Mouse (Mus musculus) midbrain, postnatal 0 days (tissue): ENCODE measurements around the gene S100a6. TPM values are rescaled to one million over a fixed set of nuclear protein-coding genes. Genes with fewer than 3 reads are reported as not detected.

Experiments
- ATAC-seq: fragments of 200-750 bp; cut with Nextera tagmentation; 2 replicates; pipeline ENCODE4 v1.8.0; 2017; ENCODE audit warnings: moderate number of reproducible peaks, mild to moderate bottlenecking, moderate TSS enrichment, moderate library complexity; ENCODE audit not compliant: low FRiP score
- DNase-seq: peaks from one replicate; pipeline ENCODE4 v3.0.0-alpha.2; 2015; ENCODE audit warnings: low spot score
- H3K27ac ChIP-seq: fragments of 300-500 bp; sonication (generic); 2 replicates; pipeline ENCODE4 v1.5.1; 2014; ENCODE audit warnings: low read depth, mild to moderate bottlenecking, low read length, mixed read lengths
- H3K27me3 ChIP-seq: fragments of 300-500 bp; sonication (generic); 2 replicates; pipeline ENCODE4 v1.6.1; 2014; ENCODE audit warnings: low read length, control low read depth, mixed read lengths; ENCODE audit not compliant: insufficient read depth
- H3K36me3 ChIP-seq: fragments of 300-500 bp; sonication (generic); 2 replicates; pipeline ENCODE4 v1.6.1; 2014; ENCODE audit warnings: low read length, control low read depth, mixed read lengths; ENCODE audit not compliant: insufficient read depth
- H3K4me1 ChIP-seq: fragments of 300-500 bp; sonication (generic); 2 replicates; pipeline ENCODE4 v1.6.1; 2014; ENCODE audit warnings: mild to moderate bottlenecking, control low read depth, antibody characterized with exemption, low read length, mixed read lengths; ENCODE audit not compliant: insufficient read depth
- H3K4me2 ChIP-seq: fragments of 300-500 bp; sonication (generic); 2 replicates; pipeline ENCODE4 v1.6.1; 2014; ENCODE audit warnings: low read depth, mild to moderate bottlenecking, low read length, mixed read lengths; ENCODE audit not compliant: poor library complexity, severe bottlenecking
- H3K4me3 ChIP-seq: fragments of 300-500 bp; sonication (generic); 2 replicates; pipeline ENCODE4 v1.5.1; 2014; ENCODE audit warnings: low read depth, mild to moderate bottlenecking, low read length, moderate library complexity
- H3K9ac ChIP-seq: fragments of 300-500 bp; sonication (generic); replicated peaks from 2 replicates; pipeline ENCODE4 v1.6.1; 2014; ENCODE audit warnings: mild to moderate bottlenecking, low read length, moderate library complexity, mixed read lengths; ENCODE audit not compliant: poor library complexity, severe bottlenecking
- H3K9me3 ChIP-seq: fragments of 300-500 bp; sonication (generic); 2 replicates; pipeline ENCODE4 v1.6.1; 2016; ENCODE audit warnings: low read length, control low read depth
- CTCF ChIP-seq: IDR thresholded peaks from 2 replicates; pipeline ENCODE4 v1.5.1; 2016; ENCODE audit warnings: antibody characterized with exemption, mild to moderate bottlenecking
- whole genome bisulfite sequencing: fragments of 180-500 bp; shearing (Covaris S2); extraction: QIAGEN DNeasy Blood & Tissue Kit; methylation state at CpG from one replicate; pipeline ENCODE4 v1.1.7; 2014; 5-methylcytosine and 5-hydroxymethylcytosine counted together
- polyA plus RNA-seq: library from polyadenylated mRNA; unstranded; fragments of >200 nt; fragmentation: Nextera tagmentation; extraction: Ambion mirVana; gene quantifications from 2 replicates; pipeline ENCODE4 v1.2.1, GENCODE M21; 2015
- total RNA-seq: library from RNA; depleted of rRNA; stranded (reverse); fragments of >200 nt; gene quantifications from 2 replicates; pipeline ENCODE4 v1.2.3, GENCODE M21; 2014

Gene S100a6
- total and polyA plus RNA-seq, 2 experiments from 2014 or later: 13.8 to 50.9 TPM

- Histone ChIP-seq H3K27ac (no peak overlapping the region), H3K9me3 (no peaks in the 10 kb centered on the region), H3K4me1 (no peaks in the 10 kb centered on the region), H3K4me3 (no peak overlapping the region), H3K9ac (no peak overlapping the region), H3K27me3 (no peaks in the 10 kb centered on the region), H3K36me3 (no peaks in the 10 kb centered on the region), H3K4me2 (no peak overlapping the region)
- DNase-seq (no peak), ATAC-seq (no peak)
- 88% methylated on average over 2 of the region's 2 CpGs for WGBS
- no peak for TF ChIP-seq CTCF
These were observed 37.1 kb downstream of the S100a6 start for GRCm38 (mm10) chr3:90649832-90650231.

GRCm38 (mm10) chr3:90652878-90653508 is 40.3 kb downstream of the S100a6 start:
- no peaks in the 10 kb centered on the region for H3K4me1 ChIP-seq
- 38% methylated on average over 5 of the region's 5 CpGs for WGBS
- DNase-seq: peak; percentile 90
- no peak overlapping the region for H3K4me3 ChIP-seq
- no peaks in the 10 kb centered on the region for H3K36me3 ChIP-seq
- H3K27me3 ChIP-seq: no peaks in the 10 kb centered on the region
- no peaks in the 10 kb centered on the region for H3K9me3 ChIP-seq
- H3K4me2 ChIP-seq: no peak overlapping the region
- H3K9ac ChIP-seq: no peak overlapping the region
- no peak overlapping the region for H3K27ac ChIP-seq
- ATAC-seq: peak; percentile 74
- TF ChIP-seq CTCF: peak; percentile 89

DNA sequence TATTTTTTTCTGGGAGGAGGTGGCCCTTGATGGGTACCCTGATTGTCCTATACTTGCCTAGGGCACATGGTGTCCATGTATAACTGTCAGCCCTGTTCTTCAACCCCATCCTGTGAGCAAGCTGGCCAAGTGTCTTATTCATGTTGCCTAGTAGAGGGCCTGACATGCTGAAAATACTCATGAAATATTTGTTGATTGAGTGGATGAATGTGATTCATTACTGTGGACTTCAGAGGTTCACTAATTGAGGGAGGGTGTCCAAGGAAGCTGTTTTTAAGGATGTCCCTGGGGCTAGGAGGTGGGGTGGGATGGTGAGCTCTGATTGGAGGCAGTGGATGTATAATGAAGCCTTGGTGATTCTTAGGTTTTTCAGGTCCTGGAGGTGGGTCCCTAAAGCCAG is 41.0 kb downstream of the S100a6 start, which contains the start of gene S100a7a:
TSS of gene S100a7a (plus strand) at position 301 of the 400 bp plus-strand sequence.
- ATAC-seq (no peak), DNase-seq (no peak)
- Histone ChIP-seq H3K9ac (no peak within 1 kb of the TSS), H3K36me3 (no peaks in the 10 kb centered on the region), H3K9me3 (no peaks in the 10 kb centered on the region), H3K4me1 (no peaks in the 10 kb centered on the region), H3K4me2 (no peak within 1 kb of the TSS), H3K27me3 (no peaks in the 10 kb centered on the region), H3K27ac (no peak within 1 kb of the TSS), H3K4me3 (no peak within 1 kb of the TSS)
- TF ChIP-seq CTCF: no peak

GRCm38 (mm10) chr3:90657405-90657804 is 44.7 kb downstream of the S100a6 start:
- no peaks in the 10 kb centered on the region for H3K4me1 ChIP-seq
- ATAC-seq (no peak), DNase-seq (no peak)
- H3K4me3 ChIP-seq: no peak overlapping the region
- H3K9ac ChIP-seq: no peak overlapping the region
- TF ChIP-seq CTCF: peak; percentile 45
- no peak overlapping the region for H3K27ac ChIP-seq
- H3K36me3 ChIP-seq: no peaks in the 10 kb centered on the region
- 67% methylated on average over 4 of the region's 4 CpGs for WGBS
- no peaks in the 10 kb centered on the region for H3K27me3 ChIP-seq
- no peak overlapping the region for H3K4me2 ChIP-seq
- no peaks in the 10 kb centered on the region for H3K9me3 ChIP-seq

- Histone ChIP-seq H3K4me2 (no peak overlapping the region), H3K4me1 (no peaks in the 10 kb centered on the region), H3K4me3 (no peak overlapping the region), H3K27me3 (no peaks in the 10 kb centered on the region), H3K36me3 (no peaks in the 10 kb centered on the region), H3K27ac (no peak overlapping the region), H3K9ac (no peak overlapping the region), H3K9me3 (no peaks in the 10 kb centered on the region)
- DNase-seq (no peak), ATAC-seq (no peak)
- TF ChIP-seq CTCF: no peak
These were observed 46.8 kb downstream of the S100a6 start for GRCm38 (mm10) chr3:90659364-90660044.

- H3K27ac ChIP-seq: no peak overlapping the region
- H3K36me3 ChIP-seq: no peaks in the 10 kb centered on the region
- no peak overlapping the region for H3K4me2 ChIP-seq
- ATAC-seq: no peak
- peak; percentile 2 for DNase-seq
- H3K4me1 ChIP-seq: no peaks in the 10 kb centered on the region
- H3K27me3 ChIP-seq: no peaks in the 10 kb centered on the region
- TF ChIP-seq CTCF: peak; percentile 22; the same call in 1 of the 2 replicates
- H3K4me3 ChIP-seq: no peak overlapping the region
- WGBS: 96% methylated on average over 2 of the region's 2 CpGs
- H3K9me3 ChIP-seq: no peaks in the 10 kb centered on the region
- H3K9ac ChIP-seq: no peak overlapping the region
These were observed 51.5 kb downstream of the S100a6 start for GRCm38 (mm10) chr3:90664219-90664618.
